Mouse (Mus musculus): ENCODE results near the gene Tex48.
A peak's percentile ranks its signal among the peaks of the same experiment; 100 is the strongest.

The Tex48 gene

DNA sequence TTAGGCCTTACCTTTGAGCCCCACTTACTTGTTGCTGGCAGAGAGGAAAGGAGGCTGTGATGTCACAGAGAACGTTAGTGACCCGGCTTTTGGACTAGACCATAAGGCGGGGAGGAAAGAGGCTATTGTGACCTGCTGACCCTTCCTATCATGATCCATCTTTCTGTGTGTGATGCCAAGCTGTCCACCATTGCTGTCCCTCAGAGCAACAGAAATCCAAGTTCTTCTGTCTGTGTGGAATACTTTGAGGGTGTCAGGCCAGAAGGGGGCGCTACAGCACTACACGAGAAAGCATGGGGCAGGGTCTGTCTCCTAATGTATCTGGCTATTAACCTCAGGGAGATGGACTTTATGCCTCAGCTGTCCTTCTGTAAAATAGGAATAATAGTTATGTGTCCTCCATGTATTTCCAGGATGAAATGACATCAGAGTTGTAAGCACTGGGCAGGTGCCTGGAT is at the start of gene Tex48:
TSS of gene Tex48 (minus strand) at position 51 of the 458 bp plus-strand sequence.
- no peak for DNase-seq (ENCODE audit: low spot score)

DNA sequence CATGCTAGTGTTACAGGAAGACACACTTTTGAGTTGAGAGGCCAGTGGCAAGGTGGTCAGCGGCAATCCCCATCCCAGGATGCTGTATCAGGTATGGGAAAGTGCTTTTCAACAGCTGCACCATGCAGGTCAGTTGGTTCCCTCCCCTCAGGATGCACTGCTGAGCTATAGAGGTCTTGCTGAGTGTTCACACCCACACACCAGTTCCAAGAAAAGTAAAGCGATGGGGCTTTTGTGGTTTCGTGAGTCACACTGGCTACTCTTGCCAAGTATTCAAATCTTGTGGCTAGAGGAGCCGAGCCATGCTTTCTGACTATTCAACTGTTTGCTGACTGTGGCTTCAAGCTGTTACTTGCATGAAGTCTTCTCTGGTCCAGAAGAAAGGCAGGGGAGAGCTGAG is 46.0 kb upstream of the Tex48 start:
- no peak for DNase-seq (ENCODE audit: low spot score)

DNA sequence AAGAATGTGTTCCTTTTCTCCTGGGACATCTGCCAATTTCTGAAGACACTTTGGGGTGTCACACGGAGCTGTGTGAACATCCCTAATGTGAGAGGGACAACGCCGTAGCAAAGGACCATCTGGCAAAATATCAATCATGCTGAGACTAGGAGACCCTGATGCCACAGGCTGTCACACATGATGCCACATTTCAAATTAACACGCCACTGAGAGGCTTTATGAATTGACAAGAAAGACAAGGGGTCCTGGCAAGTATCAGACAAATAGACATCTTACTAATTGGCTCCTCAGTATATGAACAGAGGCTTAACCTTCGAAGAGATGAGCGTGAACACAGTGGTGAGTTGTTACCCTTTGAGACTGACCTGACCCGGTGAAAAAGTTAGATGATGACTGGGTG is 43.5 kb upstream of the Tex48 start:
- DNase-seq (ENCODE audit: low spot score) = no peak

DNA sequence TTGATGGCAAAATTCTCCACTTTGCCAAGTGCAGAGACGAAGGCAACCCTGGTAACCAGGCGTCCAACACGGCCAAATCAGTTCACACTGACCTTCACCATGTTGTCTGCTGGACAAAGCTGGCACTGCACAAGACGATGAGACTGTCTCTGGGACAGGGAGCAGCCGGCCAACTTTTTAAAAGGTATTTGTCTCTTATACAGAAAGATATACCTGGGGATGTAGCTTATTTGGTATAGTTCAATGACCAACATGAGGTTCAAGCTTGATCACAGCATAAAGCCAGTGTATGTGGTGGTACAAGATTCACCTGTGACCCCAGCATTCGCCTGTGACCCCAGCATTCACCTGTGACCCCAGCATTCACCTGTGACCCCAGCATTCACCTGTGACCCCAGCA is 41.1 kb upstream of the Tex48 start, which contains the start of gene Gm11214:
TSS of gene Gm11214 (minus strand) at position 101 of the 400 bp plus-strand sequence.
- no peak for DNase-seq (ENCODE audit: low spot score)

DNA sequence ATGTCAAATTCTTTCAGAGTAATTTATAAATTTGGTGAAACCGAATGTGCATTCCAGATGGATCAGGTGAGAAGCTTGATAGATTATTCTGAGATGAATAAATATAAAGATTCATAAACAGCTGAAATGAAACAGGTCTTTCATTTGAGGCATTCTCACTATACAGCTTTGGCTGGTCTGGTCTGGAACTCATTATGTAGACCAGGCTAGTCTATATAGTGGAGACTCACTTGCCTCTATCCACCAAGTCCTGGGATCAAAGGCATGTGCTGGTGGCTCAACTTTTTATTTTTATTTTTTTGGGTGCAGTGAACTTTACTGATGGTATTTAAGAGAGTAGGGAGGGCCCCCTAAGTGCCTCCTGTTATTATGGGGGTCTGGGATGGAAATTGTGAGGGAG is 39.6 kb upstream of the Tex48 start:
- no peak for DNase-seq (ENCODE audit: low spot score)

DNA sequence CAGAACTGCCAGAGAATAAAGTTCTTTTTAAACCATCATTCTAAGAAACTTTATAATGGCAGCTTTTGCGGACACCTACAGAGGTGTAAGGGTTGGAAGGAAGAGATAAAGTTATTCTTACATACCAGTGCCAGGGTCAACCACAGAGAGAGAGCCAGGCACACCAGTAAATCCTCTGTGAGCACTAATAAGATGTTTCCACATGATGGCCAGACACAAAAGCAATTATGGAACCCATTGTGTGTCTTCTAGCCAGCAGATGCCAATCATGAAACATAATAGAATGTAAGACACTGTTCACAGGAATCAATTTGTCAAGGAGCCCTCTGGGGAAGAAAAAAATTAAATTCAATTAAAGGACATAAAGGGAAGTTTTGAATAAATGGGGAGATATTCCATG is 39.2 kb upstream of the Tex48 start:
- no peak for DNase-seq (ENCODE audit: low spot score)

DNA sequence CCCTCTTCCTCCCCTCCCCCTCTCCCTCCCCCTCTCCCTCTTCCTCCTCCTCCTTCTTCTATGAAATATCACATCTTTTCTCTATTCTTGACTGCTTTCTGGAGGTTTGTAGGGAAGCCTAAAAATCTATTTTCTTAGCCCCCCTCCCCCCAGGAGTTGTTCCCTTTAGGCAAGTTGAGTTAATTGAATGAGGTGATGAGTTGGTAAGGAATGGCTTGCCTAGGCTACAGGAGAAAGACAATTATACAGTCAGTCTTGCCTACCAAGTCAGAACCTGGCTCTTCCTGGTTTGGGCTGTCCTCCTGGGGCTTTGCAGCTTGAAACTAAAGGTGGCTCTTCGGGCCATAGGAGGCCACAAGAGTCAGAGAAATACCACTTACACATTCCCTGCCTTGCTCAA is 37.5 kb upstream of the Tex48 start:
- DNase-seq (ENCODE audit: low spot score) = no peak

DNA sequence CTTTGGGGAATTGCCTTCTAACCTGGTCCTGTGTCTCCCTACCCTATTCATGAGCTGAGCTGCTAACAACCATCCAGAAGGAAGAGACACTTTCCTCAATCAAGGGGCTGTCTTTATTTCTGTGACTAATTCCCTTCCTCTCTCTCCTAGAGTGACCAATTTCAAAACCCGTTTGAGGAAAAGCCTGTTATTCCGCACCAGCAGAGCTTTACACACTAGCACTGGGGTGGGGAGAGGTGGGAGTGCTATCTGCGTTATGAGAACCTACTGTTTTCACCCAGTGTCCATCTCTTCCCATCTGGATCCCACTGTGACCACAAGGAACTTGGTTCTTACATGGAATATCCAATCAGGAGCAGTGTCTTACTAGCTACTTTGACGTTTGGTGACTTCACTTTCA is 36.9 kb upstream of the Tex48 start:
- no peak for DNase-seq (ENCODE audit: low spot score)

DNA sequence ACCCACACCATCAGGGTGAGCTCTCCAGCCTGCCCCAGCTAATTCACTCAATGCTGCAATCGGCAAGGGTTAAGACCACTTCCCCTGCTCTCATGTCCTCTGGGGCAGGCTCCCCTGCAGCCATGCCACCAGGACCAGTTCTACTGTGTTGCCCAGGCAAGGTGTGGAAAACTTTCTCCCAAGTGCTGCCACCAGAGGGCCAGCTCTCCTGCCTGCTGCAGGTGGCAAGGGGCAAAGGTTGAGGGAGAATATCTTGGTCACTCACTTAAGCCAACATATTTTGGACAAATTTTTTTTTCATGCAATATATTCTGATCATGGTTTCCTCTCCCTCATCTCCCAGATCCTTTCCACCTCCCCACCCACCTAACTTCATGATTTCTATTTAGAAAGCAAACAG is 32.2 kb upstream of the Tex48 start:
- no peak for DNase-seq (ENCODE audit: low spot score)

DNA sequence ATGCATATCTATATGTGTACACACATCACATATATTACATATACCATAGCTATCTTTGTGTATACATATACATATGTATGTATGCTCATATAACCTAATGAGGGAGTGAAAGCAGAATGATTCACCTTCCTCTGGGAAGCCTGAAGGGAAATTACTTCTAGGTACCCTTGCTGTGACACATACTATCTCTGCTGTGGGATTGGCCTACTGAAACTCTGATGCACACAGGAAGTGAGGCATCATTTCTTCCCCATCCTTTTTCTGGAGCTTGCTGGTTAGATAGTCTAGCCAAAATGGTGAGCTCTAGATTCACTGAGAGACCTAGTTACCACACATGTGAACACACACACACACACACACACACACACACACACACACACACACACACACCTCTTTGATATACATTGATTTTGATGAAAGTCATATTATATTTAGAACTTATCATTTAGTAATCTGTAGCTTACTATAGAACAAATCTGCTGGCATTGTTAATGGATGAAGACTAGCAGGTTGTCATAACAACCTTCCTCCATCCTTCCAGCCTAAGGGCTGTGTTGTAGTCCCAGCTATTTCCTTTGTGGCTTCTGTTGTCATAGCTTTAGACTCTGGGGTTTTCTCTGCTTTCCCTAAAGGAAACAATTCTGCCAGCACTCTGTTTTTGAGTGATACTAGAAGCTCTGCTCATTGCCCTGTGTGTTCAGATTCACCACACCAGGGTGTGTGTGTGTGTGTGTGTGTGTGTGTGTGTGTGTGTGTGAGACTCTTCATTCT is 21.9 kb upstream of the Tex48 start:
- DNase-seq (ENCODE audit: low spot score) = no peak

DNA sequence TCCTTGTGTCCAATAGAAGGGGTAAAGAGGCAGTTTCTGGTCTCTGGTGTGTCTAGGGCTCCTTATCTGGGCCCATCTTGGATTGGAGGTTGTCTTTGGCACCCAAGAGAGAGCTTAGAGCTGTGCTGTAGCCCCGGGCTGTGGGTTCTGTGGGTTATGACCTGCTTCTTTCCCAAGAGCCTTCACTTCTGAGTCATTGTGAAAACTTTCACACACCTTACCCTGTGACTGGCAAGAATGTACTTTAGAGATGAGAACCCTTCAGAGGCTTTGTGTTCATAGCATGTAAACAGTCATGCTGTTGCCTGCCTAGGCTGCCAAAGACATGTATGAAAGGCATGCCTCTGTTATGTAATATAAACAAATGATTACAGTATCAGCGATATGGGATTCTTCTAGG is 17.6 kb upstream of the Tex48 start:
- no peak for DNase-seq (ENCODE audit: low spot score)

DNA sequence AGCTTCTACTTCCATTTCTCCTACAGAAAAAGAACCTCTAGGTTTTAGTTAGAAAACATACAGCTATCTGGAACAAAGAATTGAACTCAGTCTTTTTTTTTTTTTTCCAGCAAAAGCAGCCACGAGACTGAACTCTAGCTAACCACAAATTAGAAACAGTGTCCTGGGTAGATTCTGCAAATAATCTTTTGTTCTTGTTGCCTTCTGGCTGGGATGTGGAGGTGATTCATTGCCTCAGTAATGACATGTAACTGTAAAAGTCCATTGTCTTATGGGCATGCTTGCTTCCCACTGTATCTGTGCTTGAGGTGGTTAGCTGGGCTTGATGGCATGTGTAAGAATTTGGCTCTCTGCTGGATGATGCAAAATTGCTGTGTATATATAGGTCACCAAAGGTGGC is 16.4 kb upstream of the Tex48 start:
- DNase-seq (ENCODE audit: low spot score) = no peak

DNA sequence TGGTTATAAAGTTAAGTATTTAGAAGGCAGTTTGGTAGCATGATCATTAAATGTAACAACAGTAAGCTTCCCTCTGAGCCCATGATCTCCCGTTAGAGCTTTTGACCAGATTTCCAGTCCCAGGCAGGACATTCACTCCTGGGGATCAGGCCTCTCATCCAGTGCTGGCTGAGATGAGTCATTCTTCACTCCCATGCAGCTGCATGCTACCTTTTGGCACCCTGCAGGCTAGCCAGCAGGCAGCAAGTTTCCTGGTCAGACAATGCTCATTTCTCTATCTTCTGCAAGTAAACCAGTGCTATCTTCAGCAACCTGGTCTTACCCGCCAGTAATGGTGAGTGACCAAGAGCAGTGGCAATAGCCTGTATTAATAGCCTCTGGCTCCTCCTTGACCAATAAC is 11.0 kb upstream of the Tex48 start:
- no peak for DNase-seq (ENCODE audit: low spot score)

DNA sequence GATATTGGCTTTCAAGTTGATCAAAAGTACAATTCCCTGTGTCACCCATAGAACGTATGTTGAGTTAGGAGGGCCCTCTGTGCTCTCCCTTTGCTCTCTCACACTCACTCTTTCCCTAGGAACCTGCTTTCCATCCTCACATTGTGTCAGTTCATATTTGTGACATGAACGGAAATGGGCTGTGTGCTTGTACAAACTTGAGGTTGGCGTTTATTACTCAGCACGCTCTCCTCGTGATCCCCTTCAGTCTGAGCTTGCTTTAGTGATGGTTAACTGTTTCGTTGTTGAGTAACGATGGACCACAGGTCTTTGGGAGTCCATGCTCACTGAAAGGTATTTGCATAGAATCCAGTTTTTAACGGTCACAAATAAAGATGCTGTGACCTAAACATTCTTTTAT is 4.9 kb upstream of the Tex48 start:
- no peak for DNase-seq (ENCODE audit: low spot score)

DNA sequence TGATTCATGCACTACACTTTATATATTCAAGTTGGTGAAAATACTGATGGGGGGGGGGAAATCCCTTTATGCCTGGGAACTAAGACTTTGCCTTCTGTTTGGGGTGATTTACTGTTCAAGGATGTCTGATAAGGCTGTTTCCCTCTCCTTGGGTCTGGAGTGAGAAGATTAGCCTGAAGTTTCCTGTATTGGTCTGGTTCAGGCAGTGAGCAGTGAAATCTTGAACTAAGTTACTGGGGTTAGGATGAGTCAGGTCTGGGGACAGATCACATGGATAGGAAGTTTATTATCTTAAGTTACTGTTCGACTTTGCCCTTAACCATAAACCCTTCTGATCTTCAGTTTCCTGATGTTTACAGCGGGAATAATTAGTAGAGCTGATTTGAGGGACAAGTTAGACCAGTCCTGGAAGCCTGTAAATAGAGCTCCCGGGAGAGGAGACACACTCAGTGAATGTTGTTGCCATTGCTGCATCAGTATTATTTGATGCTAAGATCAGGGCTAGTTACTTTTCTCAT is 3.4 kb upstream of the Tex48 start:
- peak; percentile 12 for DNase-seq (ENCODE audit: low spot score)

DNA sequence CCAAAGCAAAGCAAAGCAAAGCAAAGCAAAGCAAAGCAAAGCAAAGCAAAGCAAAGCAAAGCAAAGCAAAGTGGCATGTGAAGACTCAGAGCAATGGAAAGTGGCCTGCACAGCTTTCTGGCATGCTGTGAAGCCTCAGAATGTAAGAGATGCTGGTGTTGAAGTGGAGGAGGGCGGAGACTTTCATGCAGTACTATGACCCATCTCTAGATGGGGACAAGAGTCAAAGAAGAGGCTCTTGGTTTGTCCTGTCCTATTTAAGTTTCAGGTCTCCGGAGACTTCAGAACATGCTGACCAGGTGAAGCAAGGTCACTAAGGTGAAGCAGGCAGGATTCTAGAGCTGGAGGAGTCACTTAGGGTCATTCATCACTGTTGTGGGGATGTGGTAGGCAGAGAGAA is 367 bp downstream of the Tex48 start:
- DNase-seq (ENCODE audit: low spot score) = no peak

DNA sequence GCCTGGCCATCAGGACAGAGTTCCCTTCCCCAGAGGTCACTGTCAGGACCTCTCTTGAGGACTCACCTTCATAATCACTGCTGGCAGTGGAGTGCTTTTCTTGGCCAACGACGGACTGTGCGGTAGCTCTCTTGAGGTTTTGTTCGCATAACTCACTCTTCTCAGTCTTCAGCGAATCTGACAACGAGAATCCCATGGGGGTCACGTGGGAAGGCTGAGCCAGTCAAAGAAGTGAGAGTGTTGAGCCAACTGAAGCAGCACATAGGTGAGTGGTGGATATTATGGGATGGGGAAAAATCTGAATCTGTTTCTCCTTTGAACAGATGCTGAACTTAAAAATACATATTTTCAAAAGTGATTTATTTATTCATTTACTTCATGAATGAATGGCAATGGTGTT is 13.8 kb downstream of the Tex48 start:
- DNase-seq (ENCODE audit: low spot score) = no peak

DNA sequence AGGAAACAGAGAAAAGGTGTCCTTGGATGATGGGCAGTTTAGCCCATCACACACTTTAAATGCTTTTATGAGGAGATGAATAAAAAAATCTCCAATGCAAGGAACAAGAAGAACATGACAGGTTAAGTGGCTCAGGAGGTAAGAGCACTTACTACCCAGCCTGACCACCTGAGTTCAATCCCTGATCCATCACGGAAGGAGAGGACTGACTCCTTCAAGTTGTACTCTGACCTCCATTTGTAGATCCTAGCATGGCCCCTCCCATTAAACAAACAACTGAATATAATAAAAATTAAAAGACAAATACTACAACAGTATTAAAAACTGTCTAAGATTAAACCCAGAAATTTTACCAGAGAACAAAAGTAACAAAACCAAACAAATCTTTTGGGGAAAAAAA is 16.3 kb downstream of the Tex48 start:
- no peak for DNase-seq (ENCODE audit: low spot score)

DNA sequence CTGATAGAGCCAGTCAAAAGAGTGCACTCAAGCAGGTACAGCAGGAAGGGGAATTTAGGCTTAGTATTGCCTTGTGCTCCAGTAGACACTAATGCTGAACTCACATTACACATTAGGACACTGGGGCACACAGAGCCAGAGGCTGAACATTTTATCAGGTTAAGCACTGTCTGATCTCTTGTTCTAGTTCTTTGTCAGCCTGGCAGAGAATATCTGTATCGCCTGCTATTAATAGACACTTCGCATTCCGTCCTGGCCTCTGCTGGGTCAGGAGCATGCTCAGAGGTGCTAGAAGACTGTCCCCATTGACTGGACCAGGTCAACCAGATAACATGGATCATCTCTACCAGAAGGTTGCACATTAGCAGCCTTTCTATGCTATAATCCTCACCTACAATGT is 16.7 kb downstream of the Tex48 start:
- DNase-seq (ENCODE audit: low spot score) = no peak

DNA sequence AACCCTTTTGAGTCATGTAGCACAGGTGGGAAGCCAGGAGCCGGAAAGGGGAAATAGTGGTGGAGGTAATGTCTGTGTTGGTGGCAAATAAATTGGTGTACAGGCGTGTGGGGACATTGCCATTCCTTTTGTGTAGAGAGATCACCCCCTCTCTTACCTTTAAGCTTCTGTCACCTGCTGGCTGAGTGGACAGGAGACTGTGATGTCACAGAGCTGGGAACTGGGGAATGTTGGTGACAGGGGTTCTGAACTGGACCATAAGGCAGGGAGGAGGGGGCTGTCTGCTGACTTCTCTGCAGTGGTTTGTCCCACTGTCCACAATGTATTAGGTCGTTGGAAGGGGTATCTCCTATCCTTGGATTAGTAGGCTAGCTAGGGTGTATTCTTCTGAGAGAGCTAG is 17.3 kb downstream of the Tex48 start, which contains the start of gene Gm11213:
TSS of gene Gm11213 (minus strand) at position 317 of the 400 bp plus-strand sequence.
- DNase-seq (ENCODE audit: low spot score) = no peak

DNA sequence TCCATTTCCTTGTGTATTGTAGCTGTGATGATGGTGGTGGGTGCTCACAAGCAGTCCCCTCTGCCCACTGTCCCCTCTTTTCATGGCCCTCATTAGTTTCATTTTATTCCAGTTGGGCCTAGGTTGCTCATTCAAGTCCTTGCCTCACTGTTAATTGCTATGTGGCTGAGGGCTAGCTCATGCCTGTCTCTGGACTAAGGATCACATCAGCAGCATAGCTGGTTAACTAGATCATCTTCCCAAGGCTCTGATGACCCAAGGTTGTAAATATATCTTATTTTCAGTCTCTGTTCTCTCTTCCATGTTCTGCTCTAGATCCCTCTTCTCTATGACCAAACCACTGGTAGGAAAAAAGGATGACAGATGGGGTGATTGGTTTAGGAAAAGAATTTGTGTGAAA is 21.0 kb downstream of the Tex48 start:
- DNase-seq (ENCODE audit: low spot score) = no peak

DNA sequence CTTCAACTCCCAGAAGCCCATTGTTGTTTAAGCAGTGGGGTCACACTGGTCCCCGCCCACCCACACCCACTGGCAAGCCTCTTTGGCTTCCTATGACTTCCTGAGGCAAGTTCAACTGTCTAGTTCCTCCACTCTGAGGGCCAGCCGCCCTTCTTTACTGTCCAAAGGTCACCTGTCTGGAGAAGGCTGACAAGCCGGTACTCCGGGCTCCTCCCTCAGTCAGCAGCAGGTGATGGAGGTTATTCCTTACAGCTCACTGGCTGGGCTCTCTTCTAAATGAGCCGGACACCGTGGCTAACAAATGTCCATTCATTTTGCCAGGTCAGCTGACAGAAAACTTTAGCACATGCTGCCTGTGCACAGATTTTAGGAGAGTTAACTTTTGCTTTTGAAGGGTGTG is 21.4 kb downstream of the Tex48 start:
- DNase-seq (ENCODE audit: low spot score) = peak; percentile 47

DNA sequence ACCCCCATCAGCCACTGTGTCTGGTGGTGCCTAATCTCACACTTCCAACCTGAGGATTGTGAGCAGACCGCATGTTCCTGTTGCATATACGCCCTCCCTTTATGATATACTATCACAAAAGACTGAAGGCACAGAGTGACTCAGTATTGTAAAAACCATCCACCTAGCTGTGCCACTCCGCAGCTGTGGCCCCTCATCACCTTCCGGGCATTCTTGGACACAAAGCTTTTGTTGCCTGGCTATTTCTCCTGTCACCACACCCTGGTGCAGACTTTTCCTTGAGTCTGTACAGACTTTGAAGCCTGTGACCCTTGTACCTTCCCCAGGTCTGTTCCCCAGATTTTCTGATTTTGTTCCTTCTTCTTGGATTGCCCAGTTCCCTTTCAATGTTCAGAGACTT is 26.2 kb downstream of the Tex48 start:
- DNase-seq (ENCODE audit: low spot score) = no peak

DNA sequence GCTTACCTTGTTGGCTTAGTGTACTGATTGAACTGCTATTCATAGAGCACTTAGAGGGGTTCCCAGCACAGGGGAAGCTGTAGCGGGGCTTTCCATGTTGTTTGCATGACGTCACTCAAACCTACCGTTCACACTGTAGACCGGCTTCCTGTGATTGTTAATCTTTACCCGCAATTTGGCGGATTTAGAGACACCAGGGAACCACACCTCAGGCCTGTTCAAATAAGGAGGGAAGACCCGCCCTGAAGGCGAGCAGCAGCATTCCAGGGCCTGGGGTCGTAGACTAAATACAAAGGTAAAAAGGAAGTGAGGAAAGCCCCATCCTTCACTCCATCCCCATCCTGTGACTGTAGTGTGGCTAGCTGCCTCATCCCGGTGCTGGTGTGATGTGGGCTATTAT is 27.0 kb downstream of the Tex48 start:
- DNase-seq (ENCODE audit: low spot score) = peak; percentile 56
